Mouse (Mus musculus) forebrain, embryonic 14.5 days (tissue): ENCODE results near the gene Gm3488. TPM values are rescaled to one million over a fixed set of nuclear protein-coding genes. Genes with fewer than 3 reads are reported as not detected.
"Not testable (repeated sequence)": the region's sequence is repeated elsewhere in the genome, so short reads cannot be mapped to it uniquely, and the experiment has no call there.

Experiments
- ATAC-seq: fragments of 200-750 bp; cut with Nextera tagmentation; 2 replicates; pipeline ENCODE4 v1.8.0; 2017; ENCODE audit warnings: mild to moderate bottlenecking, moderate library complexity
- DNase-seq: peaks from one replicate; pipeline ENCODE4 v3.0.0-alpha.2; 2015; ENCODE audit warnings: low spot score
- H3K27ac ChIP-seq: fragments of 300-500 bp; sonication (generic); 2 replicates; pipeline ENCODE4 v1.5.1; 2014; ENCODE audit warnings: low read depth, mild to moderate bottlenecking, control low read depth, low read length, moderate library complexity
- H3K27me3 ChIP-seq: fragments of 300-500 bp; sonication (generic); replicated peaks from 2 replicates; pipeline ENCODE4 v1.6.1; 2014; ENCODE audit warnings: low read length, control low read depth, mixed read lengths; ENCODE audit not compliant: control insufficient read depth, insufficient read depth
- H3K36me3 ChIP-seq: fragments of 300-500 bp; sonication (generic); 2 replicates; pipeline ENCODE4 v1.6.1; 2014; ENCODE audit warnings: low read length, control low read depth; ENCODE audit not compliant: control insufficient read depth, insufficient read depth
- H3K4me1 ChIP-seq: fragments of 300-500 bp; sonication (generic); 2 replicates; pipeline ENCODE4 v1.6.1; 2014; ENCODE audit warnings: antibody characterized with exemption, low read length, control low read depth; ENCODE audit not compliant: control insufficient read depth, insufficient read depth
- H3K4me2 ChIP-seq: fragments of 300-500 bp; sonication (generic); 2 replicates; pipeline ENCODE4 v1.6.1; 2014; ENCODE audit warnings: mild to moderate bottlenecking, control low read depth, low read length
- H3K4me3 ChIP-seq: fragments of 300-500 bp; sonication (generic); 2 replicates; pipeline ENCODE4 v1.5.1; 2014; ENCODE audit warnings: low read depth, low read length, control low read depth
- H3K9ac ChIP-seq: fragments of 300-500 bp; sonication (generic); 2 replicates; pipeline ENCODE4 v1.6.1; 2014; ENCODE audit warnings: mild to moderate bottlenecking, low read length, control low read depth, moderate library complexity
- H3K9me3 ChIP-seq: fragments of 300-500 bp; sonication (generic); replicated peaks from 2 replicates; pipeline ENCODE4 v1.6.1; 2016; ENCODE audit warnings: low read length, control low read depth, mixed read lengths; ENCODE audit not compliant: control insufficient read depth
- WGBS: fragments of 180-500 bp; shearing (Covaris S2); extraction: QIAGEN DNeasy Blood & Tissue Kit; methylation state at CpG from one replicate; pipeline ENCODE4 v1.1.7; 2014; 5-methylcytosine and 5-hydroxymethylcytosine counted together
- polyA plus RNA-seq: library from polyadenylated mRNA; unstranded; fragments of >200 nt; fragmentation: Nextera tagmentation; extraction: Ambion mirVana; gene quantifications from 2 replicates; pipeline ENCODE4 v1.2.1, GENCODE M21; 2014

Gm3488 gene
- polyA plus RNA-seq = 11.8 and 12.3 TPM in 2 replicates

GRCm38 (mm10) chr14:5501374-5501773 lies at the start of gene Gm3488:
TSS of gene Gm3488 (plus strand) at chr14:5501674.
- WGBS = no CpG with 5 or more reads among the region's 35 CpGs
- not testable (repeated sequence) for H3K4me3 ChIP-seq, DNase-seq, H3K9me3 ChIP-seq, H3K36me3 ChIP-seq, H3K27ac ChIP-seq, H3K4me2 ChIP-seq, H3K9ac ChIP-seq, H3K27me3 ChIP-seq, H3K4me1 ChIP-seq, ATAC-seq

DNA sequence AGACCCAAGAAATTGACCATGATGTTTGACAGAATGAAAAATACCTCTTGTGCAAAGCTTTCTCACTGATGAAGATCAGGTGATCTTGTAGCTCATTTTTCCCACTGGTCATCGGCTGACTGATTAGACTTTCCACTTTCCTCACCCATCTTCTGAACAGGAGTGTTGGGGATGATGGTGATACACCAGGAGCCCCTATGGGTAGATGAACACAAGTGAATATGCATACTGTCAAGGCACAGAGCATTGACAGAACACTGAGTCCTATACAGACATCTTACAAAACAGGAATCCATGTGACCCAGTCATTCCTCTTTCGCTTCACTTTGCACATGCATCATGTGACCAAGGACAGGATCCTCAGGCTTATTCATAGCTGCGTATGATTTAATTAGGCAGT lies 46.1 kb upstream of the Gm3488 start, which contains the start of gene Gm3194:
Gene Gm3194, minus strand, starts transcription at position 101 of the 400 bp plus-strand sequence.
- H3K27ac ChIP-seq, H3K4me3 ChIP-seq, H3K27me3 ChIP-seq, H3K9me3 ChIP-seq, DNase-seq, ATAC-seq, H3K36me3 ChIP-seq, H3K4me2 ChIP-seq, H3K4me1 ChIP-seq, H3K9ac ChIP-seq: not testable (repeated sequence)
- no CpG with 5 or more reads among the region's 3 CpGs for WGBS

- not testable (repeated sequence) for H3K9ac ChIP-seq, H3K9me3 ChIP-seq, DNase-seq, ATAC-seq, H3K4me3 ChIP-seq, H3K4me1 ChIP-seq, H3K27ac ChIP-seq, H3K36me3 ChIP-seq, H3K27me3 ChIP-seq, H3K4me2 ChIP-seq
- no CpG with 5 or more reads among the region's 19 CpGs for WGBS
Observed at GRCm38 (mm10) chr14:5460469-5460868, 41.0 kb upstream of the Gm3488 start.

DNA sequence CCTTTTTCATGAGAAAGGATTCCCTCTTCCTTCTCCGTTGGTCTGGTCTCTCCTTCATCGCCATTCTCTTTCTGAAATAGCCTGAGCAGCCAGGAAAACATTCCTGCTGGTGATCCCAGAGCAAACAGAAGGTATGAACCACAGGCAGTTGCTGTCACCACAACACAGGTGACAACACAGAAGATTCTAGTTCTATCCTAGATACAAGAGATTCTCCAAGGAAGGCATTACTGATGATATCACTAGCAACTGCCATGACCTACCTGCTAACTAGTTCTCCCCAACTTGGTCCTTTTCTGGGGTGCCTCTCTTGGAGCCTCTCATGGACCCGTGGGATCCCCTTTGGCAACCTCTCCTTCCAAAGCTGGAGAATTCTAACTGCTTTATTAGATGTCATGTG lies 23.7 kb upstream of the Gm3488 start, which contains the start of gene Gm8246:
Gene Gm8246, minus strand, starts transcription at position 101 of the 400 bp plus-strand sequence.
- H3K4me3 ChIP-seq, H3K9ac ChIP-seq, ATAC-seq, H3K36me3 ChIP-seq, H3K27me3 ChIP-seq, H3K4me1 ChIP-seq, H3K4me2 ChIP-seq, H3K9me3 ChIP-seq, H3K27ac ChIP-seq, DNase-seq: not testable (repeated sequence)
- WGBS = no CpG with 5 or more reads among the region's 3 CpGs

DNA sequence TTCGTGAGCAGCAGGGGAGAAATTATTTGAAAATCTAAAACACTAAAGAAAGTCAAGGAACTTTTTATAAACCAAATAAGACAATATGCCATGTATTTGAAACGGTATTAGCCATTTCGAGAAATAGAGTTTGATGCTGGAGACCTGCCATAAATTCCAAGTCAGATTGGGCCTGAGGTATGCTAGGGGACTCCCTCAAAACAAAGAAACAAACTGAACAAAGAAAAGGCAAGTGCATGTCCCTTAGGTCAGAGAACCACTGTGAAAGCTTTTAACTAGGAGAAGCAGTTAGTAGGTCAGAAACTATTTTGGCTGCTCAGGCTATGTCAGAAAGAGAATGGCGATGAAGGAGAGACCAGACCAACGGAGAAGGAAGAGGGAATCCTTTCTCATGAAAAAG lies 17.6 kb upstream of the Gm3488 start, which contains the start of gene Gm3187:
Gene Gm3187, plus strand, starts transcription at position 301 of the 400 bp plus-strand sequence.
- not testable (repeated sequence) for H3K4me1 ChIP-seq, H3K27me3 ChIP-seq, H3K4me2 ChIP-seq, DNase-seq, H3K9ac ChIP-seq, ATAC-seq, H3K4me3 ChIP-seq, H3K9me3 ChIP-seq, H3K36me3 ChIP-seq, H3K27ac ChIP-seq
- 92% methylated on average over 4 of the region's 5 CpGs for WGBS

DNA sequence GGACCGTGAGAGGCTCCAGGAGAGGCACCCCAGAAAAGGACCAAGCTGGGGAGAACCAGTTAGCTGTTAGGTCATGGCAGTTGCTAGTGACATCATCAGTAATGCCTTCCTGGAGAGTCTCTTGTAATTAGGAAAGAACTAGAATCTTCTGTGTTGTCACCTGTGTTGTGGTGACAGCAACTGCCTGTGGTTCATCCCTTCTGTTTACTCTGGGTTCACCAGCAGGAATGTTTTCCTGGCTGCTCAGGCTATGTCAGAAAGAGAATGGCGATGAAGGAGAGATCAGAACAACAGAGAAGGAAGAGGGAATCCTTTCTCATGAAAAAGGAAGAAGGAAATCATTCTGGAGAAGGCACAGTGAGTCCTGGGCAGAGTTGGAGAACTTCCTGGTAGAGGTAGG lies 36.7 kb downstream of the Gm3488 start, which contains the start of gene Gm3532:
Gene Gm3532, plus strand, starts transcription at position 301 of the 400 bp plus-strand sequence.
- H3K4me1 ChIP-seq, ATAC-seq: not testable (repeated sequence)
- no CpG with 5 or more reads among the region's 2 CpGs for WGBS

More for the DNA sequence above, 36.7 kb downstream of the Gm3488 start, which contains the start of gene Gm3532:
- not testable (repeated sequence) for H3K36me3 ChIP-seq, H3K4me2 ChIP-seq, H3K27me3 ChIP-seq, H3K9me3 ChIP-seq, H3K4me3 ChIP-seq, H3K9ac ChIP-seq, H3K27ac ChIP-seq, DNase-seq

Other genes starting within 250 kb of the Gm3488 start
- 0.18 TPM in 1 of 2 replicates, not detected in the other for gene Gm3526, start 241.1 kb upstream of the Gm3488 start, polyA plus RNA-seq
- not detected in 2 replicates for gene Gm3542, start 166.7 kb upstream of the Gm3488 start, polyA plus RNA-seq
- 0.50 and 0.56 TPM in 2 replicates for gene Gm3500, start 112.6 kb upstream of the Gm3488 start, polyA plus RNA-seq
- gene Gm3194, start 46.2 kb upstream of the Gm3488 start, polyA plus RNA-seq = 0.50 TPM in 1 of 2 replicates, not detected in the other
- not detected in 2 replicates for gene Gm8246, start 23.8 kb upstream of the Gm3488 start, polyA plus RNA-seq
- gene Gm3187, start 17.5 kb upstream of the Gm3488 start, polyA plus RNA-seq = not detected in 2 replicates
- not detected in 2 replicates for gene Gm3532, start 36.8 kb downstream of the Gm3488 start, polyA plus RNA-seq
- gene Gm8265, start 131.4 kb downstream of the Gm3488 start, polyA plus RNA-seq = not detected in 2 replicates
- gene Gm9603, start 185.8 kb downstream of the Gm3488 start, polyA plus RNA-seq = not detected in 2 replicates
- 0.13 TPM in 1 of 2 replicates, not detected in the other for gene Gm3373, start 239.9 kb downstream of the Gm3488 start, polyA plus RNA-seq